Mouse (Mus musculus): ENCODE results near the gene Cdhr2. TPM values are rescaled to one million over a fixed set of nuclear protein-coding genes. Genes with fewer than 3 reads are reported as not detected.

Gene Cdhr2
- polyA plus RNA-seq, 1 experiment from 2014 or later: not detected

- H3K27me3 ChIP-seq: peaks cover 19% of the 10 kb centered on the region
- no peak for ATAC-seq
Measured at GRCm38 (mm10) chr13:54750699-54751098, 49.4 kb downstream of the Cdhr2 start.

GRCm38 (mm10) chr13:54752656-54753055, 51.4 kb downstream of the Cdhr2 start:
- ChIA-PET CTCF (no interaction called here), POLR2A (no interaction called here)
- ATAC-seq: no peak
- no peak for DNase-seq (ENCODE audit: low read depth, low spot score)
- in situ Hi-C loops (cut with MboI; ENCODE audit: low pct_unique_long_range_greater_than_20kb): no loop called here
- H3K27me3 ChIP-seq: peaks cover 16% of the 10 kb centered on the region
- no peak for TF ChIP-seq CTCF (IDR thresholded peaks at IDR 0.05)

More at GRCm38 (mm10) chr13:54750699-54751098, 49.4 kb downstream of the Cdhr2 start:
- no peak for TF ChIP-seq CTCF (IDR thresholded peaks at IDR 0.05)
- in situ Hi-C loops (cut with MboI; ENCODE audit: low pct_unique_long_range_greater_than_20kb): no loop called here
- ChIA-PET CTCF (no interaction called here), POLR2A (no interaction called here)
- no peak for DNase-seq (ENCODE audit: low read depth, low spot score)

GRCm38 (mm10) chr13:54753733-54754132, 52.5 kb downstream of the Cdhr2 start:
- ChIA-PET POLR2A (no interaction called here), CTCF (no interaction called here)
- DNase-seq (ENCODE audit: low read depth, low spot score) (no peak), ATAC-seq (no peak)
- TF ChIP-seq CTCF (IDR thresholded peaks at IDR 0.05): no peak
- peaks cover 11% of the 10 kb centered on the region for H3K27me3 ChIP-seq
- in situ Hi-C loops (cut with MboI; ENCODE audit: low pct_unique_long_range_greater_than_20kb): no loop called here

- DNase-seq (ENCODE audit: low read depth, low spot score) (no peak), ATAC-seq (no peak)
- no peak for TF ChIP-seq CTCF (IDR thresholded peaks at IDR 0.05)
- CTCF ChIA-PET: no interaction called here
- H3K27me3 ChIP-seq: peaks cover 12% of the 10 kb centered on the region
- POLR2A ChIA-PET: no interaction called here
- in situ Hi-C loops (cut with MboI; ENCODE audit: low pct_unique_long_range_greater_than_20kb): no loop called here
Measured at GRCm38 (mm10) chr13:54754169-54755080, 53.2 kb downstream of the Cdhr2 start.

- ATAC-seq (no peak), DNase-seq (ENCODE audit: low read depth, low spot score) (no peak)
- in situ Hi-C loops (cut with MboI; ENCODE audit: low pct_unique_long_range_greater_than_20kb): no loop called here
- peaks cover 19% of the 10 kb centered on the region for H3K27me3 ChIP-seq
- CTCF ChIA-PET: no interaction called here
- POLR2A ChIA-PET: interaction anchor here (1.5 kb wide), 1 partner anchor 10 kb away, joined by 3 read pairs; no protein-coding TSS in a partner anchor
- TF ChIP-seq CTCF (IDR thresholded peaks at IDR 0.05): no peak
Measured at GRCm38 (mm10) chr13:54755201-54755830, 54.1 kb downstream of the Cdhr2 start.

GRCm38 (mm10) chr13:54756156-54756712, 55.0 kb downstream of the Cdhr2 start:
- peaks cover 19% of the 10 kb centered on the region for H3K27me3 ChIP-seq
- ChIA-PET POLR2A (interaction anchor here (1.5 kb wide), 1 partner anchor 9 kb away, joined by 3 read pairs; no protein-coding TSS in a partner anchor), CTCF (no interaction called here)
- no peak for ATAC-seq
- in situ Hi-C loops (cut with MboI; ENCODE audit: low pct_unique_long_range_greater_than_20kb): no loop called here
- no peak for TF ChIP-seq CTCF (IDR thresholded peaks at IDR 0.05)
- DNase-seq (ENCODE audit: low read depth, low spot score): no peak

GRCm38 (mm10) chr13:54757093-54757830, 56.0 kb downstream of the Cdhr2 start:
- ChIA-PET POLR2A (interaction anchor here (0.6 kb wide), 1 partner anchor 140 kb away, joined by 4 read pairs; no protein-coding TSS in a partner anchor), CTCF (no interaction called here)
- ATAC-seq (no peak), DNase-seq (ENCODE audit: low read depth, low spot score) (no peak)
- H3K27me3 ChIP-seq: peaks cover 24% of the 10 kb centered on the region
- TF ChIP-seq CTCF (IDR thresholded peaks at IDR 0.05): no peak
- in situ Hi-C loops (cut with MboI; ENCODE audit: low pct_unique_long_range_greater_than_20kb): no loop called here

GRCm38 (mm10) chr13:54758045-54758755, 56.9 kb downstream of the Cdhr2 start:
- ATAC-seq (peak; percentile 52), DNase-seq (ENCODE audit: low read depth, low spot score) (peak; percentile 10)
- ChIA-PET CTCF (no interaction called here), POLR2A (interaction anchor here (0.6 kb wide), 1 partner anchor 139 kb away, joined by 4 read pairs; no protein-coding TSS in a partner anchor)
- peaks cover 19% of the 10 kb centered on the region for H3K27me3 ChIP-seq
- in situ Hi-C loops (cut with MboI; ENCODE audit: low pct_unique_long_range_greater_than_20kb): no loop called here
- no peak for TF ChIP-seq CTCF (IDR thresholded peaks at IDR 0.05)

GRCm38 (mm10) chr13:54758756-54759470, 57.7 kb downstream of the Cdhr2 start:
- no peak for TF ChIP-seq CTCF (IDR thresholded peaks at IDR 0.05)
- ChIA-PET POLR2A (no interaction called here), CTCF (no interaction called here)
- in situ Hi-C loops (cut with MboI; ENCODE audit: low pct_unique_long_range_greater_than_20kb): no loop called here
- ATAC-seq (no peak), DNase-seq (ENCODE audit: low read depth, low spot score) (no peak)
- H3K27me3 ChIP-seq: peaks cover 20% of the 10 kb centered on the region
